Mouse (Mus musculus): ENCODE measurements around the gene Cemip. TPM values are rescaled to one million over a fixed set of nuclear protein-coding genes. Genes with fewer than 3 reads are reported as not detected.

The Cemip gene
- total and polyA plus RNA-seq, 2 experiments from 2014 or later = 0.60 to 8.2 TPM

- DNase-seq (ENCODE audit: low spot score) = peak; percentile 66
- H3K27me3 ChIP-seq (ENCODE audit: insufficient read depth, low read length) = peaks cover 6% of the 10 kb centered on the region; the same call in 1 of the 2 replicates
- no peak overlapping the region for H3K27ac ChIP-seq (ENCODE audit: low read depth, low read length)
- no peaks in the 10 kb centered on the region; the same call in 1 of the 2 replicates for H3K4me1 ChIP-seq (ENCODE audit: insufficient read depth, low read length)
- WGBS = 10% methylated on average over 4 of the region's 4 CpGs
- H3K4me2 ChIP-seq (ENCODE audit: low read depth, low read length, poor library complexity, severe bottlenecking) = no peak overlapping the region
- H3K4me3 ChIP-seq (ENCODE audit: low read depth, low read length) = no peak overlapping the region
- TF ChIP-seq CTCF (IDR thresholded peaks at IDR 0.05) = peak; percentile 75
- no peaks in the 10 kb centered on the region for H3K36me3 ChIP-seq (ENCODE audit: insufficient read depth, low read length)
- H3K9ac ChIP-seq (replicated peaks; ENCODE audit: low read length, poor library complexity, severe bottlenecking) = no peak overlapping the region
- no peaks in the 10 kb centered on the region for H3K9me3 ChIP-seq (ENCODE audit: low read length)
- no peak for ATAC-seq (ENCODE audit: low FRiP score)
Measured at GRCm38 (mm10) chr7:84088971-84089370, 2.7 kb upstream of the Cemip start.

DNA sequence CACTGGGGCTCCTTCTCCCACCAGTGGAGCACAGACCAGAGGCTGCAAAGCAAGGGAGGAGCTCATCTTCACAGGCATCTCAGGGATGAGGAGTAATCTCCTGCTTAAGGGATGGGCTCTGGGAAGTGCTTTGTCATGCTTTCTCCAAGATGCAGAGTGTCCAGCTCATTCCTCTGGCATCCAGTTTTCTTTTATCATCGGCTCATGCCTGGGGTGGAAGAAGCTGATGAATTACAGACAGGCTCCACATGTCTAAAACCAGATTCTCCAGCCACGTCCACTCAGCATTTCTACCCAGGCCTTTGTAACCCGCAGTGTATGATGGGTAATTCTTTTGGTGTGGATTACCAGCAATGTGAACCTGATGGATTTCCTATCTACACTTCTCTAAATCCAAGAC, 1.9 kb upstream of the Cemip start:
- Histone ChIP-seq H3K4me3 (ENCODE audit: low read depth, low read length) (no peak overlapping the region), H3K27me3 (ENCODE audit: insufficient read depth, low read length) (peaks cover 6% of the 10 kb centered on the region; the same call in 1 of the 2 replicates), H3K9ac (replicated peaks; ENCODE audit: low read length, poor library complexity, severe bottlenecking) (no peak overlapping the region), H3K27ac (ENCODE audit: low read depth, low read length) (no peak overlapping the region), H3K36me3 (ENCODE audit: insufficient read depth, low read length) (no peaks in the 10 kb centered on the region), H3K4me2 (ENCODE audit: low read depth, low read length, poor library complexity, severe bottlenecking) (no peak overlapping the region), H3K4me1 (ENCODE audit: insufficient read depth, low read length) (no peaks in the 10 kb centered on the region; the same call in 1 of the 2 replicates), H3K9me3 (ENCODE audit: low read length) (no peaks in the 10 kb centered on the region)
- WGBS = 85% methylated on average over 3 of the region's 3 CpGs
- TF ChIP-seq CTCF (IDR thresholded peaks at IDR 0.05) = no peak
- DNase-seq (ENCODE audit: low spot score) = no peak
- no peak for ATAC-seq (ENCODE audit: low FRiP score)

GRCm38 (mm10) chr7:84085049-84085945, 1.0 kb downstream of the Cemip start:
- DNase-seq (ENCODE audit: low spot score) (peak; percentile 14), ATAC-seq (ENCODE audit: low FRiP score) (no peak; the same call in 1 of the 2 replicates)
- peak overlapping the region; percentile 50 for H3K4me3 ChIP-seq (ENCODE audit: low read depth, low read length)
- no peaks in the 10 kb centered on the region; the same call in 1 of the 2 replicates for H3K4me1 ChIP-seq (ENCODE audit: insufficient read depth, low read length)
- H3K9ac ChIP-seq (replicated peaks; ENCODE audit: low read length, poor library complexity, severe bottlenecking) = 0 out of 2 replicates have a peak overlapping the region, but pooled peaks have one; percentile 24
- WGBS = 3% methylated on average over 39 of the region's 39 CpGs
- no peaks in the 10 kb centered on the region for H3K36me3 ChIP-seq (ENCODE audit: insufficient read depth, low read length)
- no peak overlapping the region for H3K27ac ChIP-seq (ENCODE audit: low read depth, low read length)
- peaks cover 9% of the 10 kb centered on the region for H3K27me3 ChIP-seq (ENCODE audit: insufficient read depth, low read length)
- no peaks in the 10 kb centered on the region for H3K9me3 ChIP-seq (ENCODE audit: low read length)
- TF ChIP-seq CTCF (IDR thresholded peaks at IDR 0.05) = no peak
- peak overlapping the region; percentile 92 for H3K4me2 ChIP-seq (ENCODE audit: low read depth, low read length, poor library complexity, severe bottlenecking)

DNA sequence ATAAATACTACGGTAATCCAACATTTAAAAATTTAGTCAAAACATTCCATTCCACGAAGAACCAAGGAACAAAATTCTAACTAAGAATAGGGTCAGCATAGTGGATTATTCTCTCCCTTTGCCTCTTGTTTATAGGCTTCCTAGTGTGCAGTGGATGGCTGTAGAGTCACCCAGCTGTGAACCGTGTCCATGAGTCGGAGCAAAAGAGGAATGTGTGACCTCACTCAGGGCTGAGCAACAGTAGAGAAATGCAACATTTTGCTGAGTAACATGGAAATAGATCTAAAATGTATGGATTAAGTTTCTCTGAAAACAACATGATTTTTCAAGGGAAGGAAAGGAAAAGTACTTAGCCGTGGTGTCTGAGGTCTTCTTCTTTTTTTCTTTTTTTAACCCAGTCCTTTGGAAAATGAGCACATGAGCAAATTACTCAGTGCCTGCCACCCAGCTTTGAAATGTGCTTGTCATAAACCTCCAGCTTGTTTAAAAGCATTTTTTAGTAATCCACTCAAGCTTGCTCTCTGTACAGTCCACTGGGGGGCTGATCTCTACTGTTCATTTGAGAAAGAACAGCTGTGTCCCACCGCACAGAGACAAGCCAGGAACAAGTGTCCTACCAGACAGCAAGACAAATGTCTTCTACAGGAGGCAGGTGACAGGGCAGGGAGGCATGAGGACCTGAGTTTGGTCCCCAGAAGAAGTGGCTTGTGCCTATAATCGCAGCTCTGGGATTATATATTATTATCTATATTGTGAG, 8.9 kb downstream of the Cemip start:
- H3K4me1 ChIP-seq (ENCODE audit: insufficient read depth, low read length) = no peaks in the 10 kb centered on the region
- no peaks in the 10 kb centered on the region for H3K9me3 ChIP-seq (ENCODE audit: low read length)
- ATAC-seq (ENCODE audit: low FRiP score) = no peak
- 75% methylated on average over 7 of the region's 7 CpGs for WGBS
- H3K27ac ChIP-seq (ENCODE audit: low read depth, low read length) = no peak overlapping the region
- no peaks in the 10 kb centered on the region for H3K36me3 ChIP-seq (ENCODE audit: insufficient read depth, low read length)
- no peak for TF ChIP-seq CTCF (IDR thresholded peaks at IDR 0.05)
- H3K27me3 ChIP-seq (ENCODE audit: insufficient read depth, low read length) = no peaks in the 10 kb centered on the region
- H3K4me2 ChIP-seq (ENCODE audit: low read depth, low read length, poor library complexity, severe bottlenecking) = no peak overlapping the region
- no peak overlapping the region for H3K9ac ChIP-seq (replicated peaks; ENCODE audit: low read length, poor library complexity, severe bottlenecking)
- no peak for DNase-seq (ENCODE audit: low spot score)
- H3K4me3 ChIP-seq (ENCODE audit: low read depth, low read length) = no peak overlapping the region

DNA sequence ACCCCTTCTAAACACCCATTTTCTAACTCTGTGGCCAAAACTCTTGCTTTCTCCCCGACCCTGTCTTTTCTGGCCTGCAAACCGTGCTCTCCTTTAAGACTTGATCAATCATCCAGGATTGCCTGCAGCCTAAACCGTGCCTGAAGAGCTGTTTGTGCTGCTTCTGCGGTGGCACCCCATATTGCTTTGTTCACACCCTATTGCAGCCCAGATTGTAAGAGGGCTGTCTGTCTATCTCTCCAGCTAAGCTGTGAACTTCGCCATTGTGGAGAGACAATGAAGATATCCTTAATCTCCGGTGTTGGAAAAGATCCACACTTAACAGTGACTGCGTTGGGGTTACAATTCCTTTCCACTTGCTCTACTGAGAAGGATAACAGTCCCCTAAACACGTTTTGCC, 12.0 kb downstream of the Cemip start:
- TF ChIP-seq CTCF (IDR thresholded peaks at IDR 0.05) = no peak
- Histone ChIP-seq H3K4me2 (ENCODE audit: low read depth, low read length, poor library complexity, severe bottlenecking) (no peak overlapping the region), H3K4me3 (ENCODE audit: low read depth, low read length) (no peak overlapping the region), H3K27ac (ENCODE audit: low read depth, low read length) (no peak overlapping the region), H3K9ac (replicated peaks; ENCODE audit: low read length, poor library complexity, severe bottlenecking) (no peak overlapping the region), H3K4me1 (ENCODE audit: insufficient read depth, low read length) (no peaks in the 10 kb centered on the region), H3K27me3 (ENCODE audit: insufficient read depth, low read length) (no peaks in the 10 kb centered on the region), H3K9me3 (ENCODE audit: low read length) (no peaks in the 10 kb centered on the region), H3K36me3 (ENCODE audit: insufficient read depth, low read length) (no peaks in the 10 kb centered on the region)
- WGBS = 53% methylated on average over 8 of the region's 8 CpGs
- DNase-seq (ENCODE audit: low spot score) (no peak), ATAC-seq (ENCODE audit: low FRiP score) (no peak)

Measured in midbrain, postnatal 0 days (tissue).